9 mouse cellular contexts compared by ENCODE assay signal in genomic region chr14:26675791-26676190, GRCm38 (mm10). TPM values are rescaled to one million over a fixed set of nuclear protein-coding genes. Genes with fewer than 3 reads are reported as not detected.
A peak's percentile ranks its signal among the peaks of the same experiment; 100 is the strongest.
DNase-seq lines count a peak whose midpoint lies in the region; ATAC-seq and TF ChIP-seq lines count a peak whose summit lies in the region.
"Had no signal": no experiment of that assay in that cellular context is flagged by ENCODE, and none has a peak within 500 bp of the region (broad histone marks: within the 10 kb centered on the region; RNA-seq: fewer than 3 reads in every experiment).

No protein-coding gene starts in this region.

- H3K9me3 ChIP-seq in lung, embryonic 14.5 days (ENCODE audit: low read depth, low read length): no peaks in the 10 kb centered on the region
- H3K9me3 ChIP-seq in liver, embryonic 13.5 days (replicated peaks): no peaks in the 10 kb centered on the region
- H3K9me3 ChIP-seq: embryonic facial prominence, embryonic 12.5 days; neural tube, embryonic 13.5 days had no signal

- H3K9ac ChIP-seq in lung, embryonic 14.5 days: no peak overlapping the region
- H3K9ac ChIP-seq in liver, embryonic 13.5 days: peak overlapping the region; percentile 36
- H3K9ac ChIP-seq: embryonic facial prominence, embryonic 12.5 days; neural tube, embryonic 13.5 days had no signal

- no peak overlapping the region for H3K27ac ChIP-seq in lung, embryonic 14.5 days (ENCODE audit: low read depth)
- 0 out of 2 replicates have a peak overlapping the region, but pooled peaks have one; percentile 5 for H3K27ac ChIP-seq in bone marrow macrophage, adult 2 months (ENCODE audit: insufficient read depth, low read depth, low read length)
- peak overlapping the region; percentile 7; the same call in 1 of the 2 replicates for H3K27ac ChIP-seq in liver, embryonic 13.5 days
- H3K27ac ChIP-seq: embryonic facial prominence, embryonic 12.5 days; neural tube, embryonic 13.5 days had no signal

- 84% methylated on average over 5 of the region's 5 CpGs for WGBS in lung, embryonic 14.5 days
- 40% methylated on average over 5 of the region's 5 CpGs for WGBS in liver, embryonic 13.5 days (ENCODE audit: insufficient replicate concordance)

- H3K36me3 ChIP-seq in lung, embryonic 14.5 days (ENCODE audit: insufficient read depth): no peaks in the 10 kb centered on the region
- no peaks in the 10 kb centered on the region for H3K36me3 ChIP-seq in liver, embryonic 13.5 days
- H3K36me3 ChIP-seq in splenic B cell, adult 2 months (ENCODE audit: control insufficient read depth, insufficient read depth, low read length, poor library complexity, severe bottlenecking): no peaks in the 10 kb centered on the region
- H3K36me3 ChIP-seq: embryonic facial prominence, embryonic 12.5 days; neural tube, embryonic 13.5 days had no signal

- H3K4me1 ChIP-seq in lung, embryonic 14.5 days (ENCODE audit: insufficient read depth): no peaks in the 10 kb centered on the region
- peaks cover 11% of the 10 kb centered on the region for H3K4me1 ChIP-seq in bone marrow macrophage, adult 2 months (ENCODE audit: control insufficient read depth, insufficient read depth, low read length)
- peaks cover 47% of the 10 kb centered on the region for H3K4me1 ChIP-seq in liver, embryonic 13.5 days (replicated peaks)
- H3K4me1 ChIP-seq: embryonic facial prominence, embryonic 12.5 days; neural tube, embryonic 13.5 days had no signal

- no peaks in the 10 kb centered on the region for H3K27me3 ChIP-seq in lung, embryonic 14.5 days (ENCODE audit: insufficient read depth, low read length)
- no peaks in the 10 kb centered on the region for H3K27me3 ChIP-seq in liver, embryonic 13.5 days
- no peaks in the 10 kb centered on the region for H3K27me3 ChIP-seq in splenic B cell, adult 2 months (ENCODE audit: control insufficient read depth, insufficient read depth, low read length, poor library complexity, severe bottlenecking)
- H3K27me3 ChIP-seq: embryonic facial prominence, embryonic 12.5 days had no signal

- no peak for ATAC-seq in lung, embryonic 14.5 days (ENCODE audit: insufficient read depth)
- ATAC-seq in liver, embryonic 13.5 days (ENCODE audit: low read depth): peak; percentile 84

- H3K4me2 ChIP-seq in lung, embryonic 14.5 days: peak overlapping the region; percentile 20; the same call in 1 of the 2 replicates
- H3K4me2 ChIP-seq in liver, embryonic 13.5 days: peak overlapping the region; percentile 63
- H3K4me2 ChIP-seq: embryonic facial prominence, embryonic 12.5 days; neural tube, embryonic 13.5 days had no signal

- no peak for TF ChIP-seq CTCF in lung, embryonic 14.5 days (IDR thresholded peaks at IDR 0.05; ENCODE audit: low read depth)
- no peak for TF ChIP-seq CTCF in bone marrow macrophage, adult 2 months (IDR thresholded peaks at IDR 0.05; ENCODE audit: low read depth, low read length)

- H3K4me3 ChIP-seq in lung, embryonic 14.5 days (ENCODE audit: low read depth, low read length): no peak overlapping the region
- H3K4me3 ChIP-seq in bone marrow macrophage, adult 2 months (ENCODE audit: insufficient read depth, low read length): no peak overlapping the region
- H3K4me3 ChIP-seq in liver, embryonic 13.5 days (replicated peaks): peak overlapping the region; percentile 36
- H3K4me3 ChIP-seq: embryonic facial prominence, embryonic 12.5 days; neural tube, embryonic 13.5 days had no signal

- no peak for TF ChIP-seq POLR2A in bone marrow macrophage, adult 2 months (IDR thresholded peaks at IDR 0.05; ENCODE audit: borderline replicate concordance, low read depth, low read length)

- DNase-seq in lung, embryonic 14.5 days: no peak
- no peak for DNase-seq in lung, postnatal 14 days
- peak; percentile 50 for DNase-seq in liver, embryonic 13.5 days
- DNase-seq in splenic B cell, adult 2 months (ENCODE audit: low read depth, low spot score): peak; percentile 40
- no peak for DNase-seq in frontal cortex, postnatal 25 days (ENCODE audit: low spot score in 2 of 2)
- DNase-seq in cerebellum, adult 9-10 months: no peak

RNA-seq across cellular contexts. Expression of gene Pde12, which starts 6.1 kb away (rescaled TPM):
- polyA plus RNA-seq in lung, embryonic 14.5 days (2014; fragmentation: Nextera tagmentation; extraction: Ambion mirVana): 10.6 and 11.5 TPM in 2 replicates
- polyA plus RNA-seq in bone marrow macrophage, adult 2 months (2012; ENCODE audit: insufficient read depth, insufficient read length, missing spikeins): 3.8 and 4.0 TPM in 2 replicates
- 8.4 and 9.6 TPM in 2 replicates for polyA plus RNA-seq in liver, embryonic 13.5 days (2015; fragmentation: Nextera tagmentation; extraction: Ambion mirVana)

RNA-seq across cellular contexts. Expression of gene Dnah12, which starts 17.3 kb away (rescaled TPM):
- 0.11 and 0.15 TPM in 2 replicates for polyA plus RNA-seq in lung, embryonic 14.5 days (2014; fragmentation: Nextera tagmentation; extraction: Ambion mirVana)
- 0.04 TPM in 1 of 2 replicates, not detected in the other for polyA plus RNA-seq in bone marrow macrophage, adult 2 months (2012; ENCODE audit: insufficient read depth, insufficient read length, missing spikeins)
- 0.02 TPM in 2 replicates for polyA plus RNA-seq in liver, embryonic 13.5 days (2015; fragmentation: Nextera tagmentation; extraction: Ambion mirVana)
- polyA plus RNA-seq: embryonic facial prominence, embryonic 12.5 days had no signal

RNA-seq across cellular contexts. Expression of gene Arf4, which starts 37.9 kb away (rescaled TPM):
- 586 and 611 TPM in 2 replicates for polyA plus RNA-seq in lung, embryonic 14.5 days (2014; fragmentation: Nextera tagmentation; extraction: Ambion mirVana)
- polyA plus RNA-seq in bone marrow macrophage, adult 2 months (2012; ENCODE audit: insufficient read depth, insufficient read length, missing spikeins): 151 and 154 TPM in 2 replicates
- 160 and 203 TPM in 2 replicates for polyA plus RNA-seq in liver, embryonic 13.5 days (2015; fragmentation: Nextera tagmentation; extraction: Ambion mirVana)

Comparison
In these comparisons a context has a peak if more than half of its experiments do, and no peak if none do; other contexts are left out.
1. DNase-seq: peak in liver, embryonic 13.5 days (single experiment) and splenic B cell, adult 2 months (single experiment); none in lung, embryonic 14.5 days (single experiment), lung, postnatal 14 days (single experiment), frontal cortex, postnatal 25 days (0 of 2) and cerebellum, adult 9-10 months (single experiment).